Mouse (Mus musculus) hindbrain, postnatal 0 days (tissue): ENCODE results near the gene Chst7. TPM values are rescaled to one million over a fixed set of nuclear protein-coding genes. Genes with fewer than 3 reads are reported as not detected.

Experiments used
- ATAC-seq: fragments of 200-750 bp; cut with Nextera tagmentation; 2 replicates; pipeline ENCODE4 v1.8.0; 2017; ENCODE audit warnings: mild to moderate bottlenecking, moderate TSS enrichment, moderate library complexity
- DNase-seq: peaks from one replicate; pipeline ENCODE4 v3.0.0-alpha.2; 2015; ENCODE audit warnings: low spot score
- H3K27ac ChIP-seq: fragments of 300-500 bp; sonication (generic); 2 replicates; pipeline ENCODE4 v1.5.1; 2014; ENCODE audit warnings: mild to moderate bottlenecking
- H3K27me3 ChIP-seq: fragments of 300-500 bp; sonication (generic); 2 replicates; pipeline ENCODE4 v1.6.1; 2014; ENCODE audit warnings: low read length, mixed read lengths; ENCODE audit not compliant: insufficient read depth
- H3K36me3 ChIP-seq: fragments of 300-500 bp; sonication (generic); 2 replicates; pipeline ENCODE4 v1.6.1; 2014; ENCODE audit warnings: low read length, mixed read lengths; ENCODE audit not compliant: insufficient read depth
- H3K4me1 ChIP-seq: fragments of 300-500 bp; sonication (generic); 2 replicates; pipeline ENCODE4 v1.6.1; 2014; ENCODE audit warnings: antibody characterized with exemption, low read length, mixed read lengths; ENCODE audit not compliant: insufficient read depth
- H3K4me2 ChIP-seq: fragments of 300-500 bp; sonication (generic); 2 replicates; pipeline ENCODE4 v1.6.1; 2014; ENCODE audit warnings: low read depth, mild to moderate bottlenecking, low read length, moderate library complexity, mixed read lengths
- H3K4me3 ChIP-seq: fragments of 300-500 bp; sonication (generic); 2 replicates; pipeline ENCODE4 v1.5.1; 2014; ENCODE audit warnings: low read length
- H3K9ac ChIP-seq: fragments of 300-500 bp; sonication (generic); replicated peaks from 2 replicates; pipeline ENCODE4 v1.6.1; 2014; ENCODE audit warnings: mild to moderate bottlenecking, low read length, moderate library complexity, mixed read lengths
- H3K9me3 ChIP-seq: fragments of 300-500 bp; sonication (generic); 2 replicates; pipeline ENCODE4 v1.6.1; 2016; ENCODE audit warnings: low read length, mixed read lengths
- CTCF ChIP-seq: IDR thresholded peaks from 2 replicates; pipeline ENCODE4 v1.5.1; 2016; ENCODE audit warnings: antibody characterized with exemption, control low read depth, low read depth
- WGBS: fragments of 180-500 bp; shearing (Covaris S2); extraction: QIAGEN DNeasy Blood & Tissue Kit; methylation state at CpG from one replicate; pipeline ENCODE4 v1.1.7; 2014; 5-methylcytosine and 5-hydroxymethylcytosine counted together
- polyA plus RNA-seq: library from polyadenylated mRNA; unstranded; fragments of >200 nt; fragmentation: Nextera tagmentation; extraction: Ambion mirVana; gene quantifications from 2 replicates; pipeline ENCODE4 v1.2.1, GENCODE M21; 2015
- total RNA-seq: library from RNA; depleted of rRNA; stranded (reverse); fragments of >200 nt; gene quantifications from 2 replicates; pipeline ENCODE4 v1.2.3, GENCODE M21; 2014; rRNA removed

Chst7 gene
- total RNA-seq = 15.0 and 19.9 TPM in 2 replicates
- 7.1 and 7.7 TPM in 2 replicates for polyA plus RNA-seq

- DNase-seq (peak; percentile 62), ATAC-seq (peak; percentile 89)
- Histone ChIP-seq H3K4me1 (no peaks in the 10 kb centered on the region), H3K4me2 (peak within 1 kb of the TSS; percentile 60), H3K4me3 (peak within 1 kb of the TSS; percentile 43), H3K27me3 (no peaks in the 10 kb centered on the region), H3K27ac (no peak within 1 kb of the TSS), H3K9me3 (no peaks in the 10 kb centered on the region; the same call in 1 of the 2 replicates), H3K9ac (no peak within 1 kb of the TSS; the same call in 1 of the 2 replicates), H3K36me3 (no peaks in the 10 kb centered on the region)
- WGBS = 28% methylated on average over 40 of the region's 40 CpGs
- no peak for TF ChIP-seq CTCF
These were observed at the start of gene Chst7 for GRCm38 (mm10) chrX:20059381-20059971. Gene Chst7, plus strand, starts transcription at chrX:20059560.

- no peaks in the 10 kb centered on the region for H3K4me1 ChIP-seq
- no peaks in the 10 kb centered on the region for H3K27me3 ChIP-seq
- no peaks in the 10 kb centered on the region for H3K36me3 ChIP-seq
- ATAC-seq = no peak
- H3K4me3 ChIP-seq = no peak overlapping the region
- WGBS = 87% methylated on average over 2 of the region's 2 CpGs
- H3K4me2 ChIP-seq = no peak overlapping the region
- H3K9me3 ChIP-seq = no peaks in the 10 kb centered on the region
- H3K9ac ChIP-seq = no peak overlapping the region
- no peak for DNase-seq
- no peak overlapping the region for H3K27ac ChIP-seq
- TF ChIP-seq CTCF = no peak
These were observed 47.1 kb upstream of the Chst7 start for GRCm38 (mm10) chrX:20012211-20012610.

GRCm38 (mm10) chrX:20020942-20021341, 38.4 kb upstream of the Chst7 start:
- H3K4me3 ChIP-seq = no peak overlapping the region
- H3K27me3 ChIP-seq = no peaks in the 10 kb centered on the region
- no peak overlapping the region for H3K9ac ChIP-seq
- no peak overlapping the region for H3K4me2 ChIP-seq
- peak; percentile 56 for DNase-seq
- H3K36me3 ChIP-seq = no peaks in the 10 kb centered on the region
- H3K9me3 ChIP-seq = no peaks in the 10 kb centered on the region
- 44% methylated on average over 2 of the region's 2 CpGs for WGBS
- no peaks in the 10 kb centered on the region for H3K4me1 ChIP-seq
- no peak overlapping the region for H3K27ac ChIP-seq
- ATAC-seq = no peak
- TF ChIP-seq CTCF = peak; percentile 59

- DNase-seq = peak; percentile 10
- no peaks in the 10 kb centered on the region for H3K36me3 ChIP-seq
- H3K4me2 ChIP-seq = peak overlapping the region; percentile 60
- H3K27me3 ChIP-seq = no peaks in the 10 kb centered on the region
- no peak overlapping the region for H3K27ac ChIP-seq
- peak overlapping the region; percentile 43 for H3K4me3 ChIP-seq
- H3K9ac ChIP-seq = no peak overlapping the region; the same call in 1 of the 2 replicates
- H3K4me1 ChIP-seq = no peaks in the 10 kb centered on the region
- 30% methylated on average over 65 of the region's 65 CpGs for WGBS
- H3K9me3 ChIP-seq = no peaks in the 10 kb centered on the region; the same call in 1 of the 2 replicates
- peak; percentile 48 for ATAC-seq
- no peak for TF ChIP-seq CTCF
These were observed 872 bp downstream of the Chst7 start for GRCm38 (mm10) chrX:20060096-20060768.

GRCm38 (mm10) chrX:20060769-20061315, 1.5 kb downstream of the Chst7 start:
- Histone ChIP-seq H3K9me3 (no peaks in the 10 kb centered on the region; the same call in 1 of the 2 replicates), H3K27me3 (no peaks in the 10 kb centered on the region), H3K36me3 (no peaks in the 10 kb centered on the region), H3K4me2 (peak overlapping the region; percentile 60), H3K4me3 (peak overlapping the region; percentile 43), H3K4me1 (no peaks in the 10 kb centered on the region), H3K9ac (no peak overlapping the region; the same call in 1 of the 2 replicates), H3K27ac (no peak overlapping the region)
- no peak for TF ChIP-seq CTCF
- ATAC-seq = no peak
- WGBS = 30% methylated on average over 47 of the region's 47 CpGs
- peak; percentile 1 for DNase-seq

GRCm38 (mm10) chrX:20061764-20062480, 2.6 kb downstream of the Chst7 start:
- Histone ChIP-seq H3K4me1 (no peaks in the 10 kb centered on the region), H3K27me3 (no peaks in the 10 kb centered on the region), H3K36me3 (no peaks in the 10 kb centered on the region), H3K9me3 (no peaks in the 10 kb centered on the region; the same call in 1 of the 2 replicates), H3K4me3 (0 out of 2 replicates have a peak overlapping the region, but pooled peaks have one; percentile 3), H3K4me2 (peak overlapping the region; percentile 60; the same call in 1 of the 2 replicates), H3K9ac (no peak overlapping the region), H3K27ac (no peak overlapping the region)
- DNase-seq = peak; percentile 23
- ATAC-seq = peak; percentile 48
- 55% methylated on average over 3 of the region's 3 CpGs for WGBS
- TF ChIP-seq CTCF = no peak
